Mouse (Mus musculus) embryonic facial prominence, embryonic 11.5 days (tissue): Measurements from ENCODE around the gene Alg6. TPM values are rescaled to one million over a fixed set of nuclear protein-coding genes. Genes with fewer than 3 reads are reported as not detected.
A peak's percentile ranks its signal among the peaks of the same experiment; 100 is the strongest.

Experiments used
- ATAC-seq: fragments of 200-750 bp; cut with Nextera tagmentation; replicated peaks from 2 replicates; pipeline ENCODE4 v1.8.0; 2017; ENCODE audit warnings: low read depth; ENCODE audit not compliant: insufficient number of reproducible peaks, low FRiP score, low TSS enrichment
- DNase-seq: peaks from one replicate; pipeline ENCODE4 v3.0.0-alpha.2; 2015; ENCODE audit warnings: low spot score
- H3K27ac ChIP-seq: fragments of 300-500 bp; sonication (generic); replicated peaks from 2 replicates; pipeline ENCODE4 v1.5.1; 2014; ENCODE audit warnings: mild to moderate bottlenecking, low read depth, low read length, control low read depth
- H3K27me3 ChIP-seq: fragments of 300-500 bp; sonication (generic); 2 replicates; pipeline ENCODE4 v1.6.1; 2014; ENCODE audit warnings: mild to moderate bottlenecking, low read length, moderate library complexity, mixed read lengths; ENCODE audit not compliant: control insufficient read depth, insufficient read depth
- H3K36me3 ChIP-seq: fragments of 300-500 bp; sonication (generic); replicated peaks from 2 replicates; pipeline ENCODE4 v1.6.1; 2014; ENCODE audit warnings: low read depth, mild to moderate bottlenecking, low read length, moderate library complexity, mixed read lengths; ENCODE audit not compliant: control insufficient read depth, insufficient read depth
- H3K4me1 ChIP-seq: fragments of 300-500 bp; sonication (generic); 2 replicates; pipeline ENCODE4 v1.6.1; 2014; ENCODE audit warnings: low read length, mixed read lengths; ENCODE audit not compliant: control insufficient read depth, insufficient read depth
- H3K4me2 ChIP-seq: fragments of 300-500 bp; sonication (generic); 2 replicates; pipeline ENCODE4 v1.6.1; 2014; ENCODE audit warnings: low read depth, mild to moderate bottlenecking, control low read depth, low read length, moderate library complexity
- H3K4me3 ChIP-seq: fragments of 300-500 bp; sonication (generic); 2 replicates; pipeline ENCODE4 v1.5.1; 2014; ENCODE audit warnings: low read depth, low read length, control low read depth
- H3K9ac ChIP-seq: fragments of 300-500 bp; sonication (generic); replicated peaks from 2 replicates; pipeline ENCODE4 v1.6.1; 2014; ENCODE audit warnings: mild to moderate bottlenecking, control low read depth, low read length
- H3K9me3 ChIP-seq: fragments of 300-500 bp; sonication (generic); replicated peaks from 2 replicates; pipeline ENCODE4 v1.6.1; 2016; ENCODE audit warnings: mild to moderate bottlenecking, low read length, inconsistent platforms, mixed read lengths; ENCODE audit not compliant: control insufficient read depth
- WGBS: fragments of 180-500 bp; shearing (Covaris S2); extraction: QIAGEN DNeasy Blood & Tissue Kit; methylation state at CpG from one replicate; pipeline ENCODE4 v1.1.7; 2014; 5-methylcytosine and 5-hydroxymethylcytosine counted together
- polyA plus RNA-seq: library from polyadenylated mRNA; unstranded; fragments of >200 nt; fragmentation: Nextera tagmentation; extraction: Ambion mirVana; gene quantifications from 2 replicates; pipeline ENCODE4 v1.2.1, GENCODE M21; 2014

Gene Alg6
- polyA plus RNA-seq, 1 experiment from 2014 or later, result 20.4 TPM

GRCm38 (mm10) chr4:99715783-99716416 is 436 bp downstream of the Alg6 start:
- Histone ChIP-seq H3K27ac (peak overlapping the region; percentile 39; the same call in 1 of the 2 replicates), H3K27me3 (no peaks in the 10 kb centered on the region), H3K4me2 (peak overlapping the region; percentile 62), H3K9ac (peak overlapping the region; percentile 83), H3K36me3 (peaks cover 4% of the 10 kb centered on the region; the same call in 1 of the 2 replicates), H3K4me1 (no peaks in the 10 kb centered on the region), H3K4me3 (peak overlapping the region; percentile 63), H3K9me3 (no peaks in the 10 kb centered on the region)
- 25% methylated on average over 25 of the region's 25 CpGs for WGBS
- ATAC-seq, result peak; percentile 68
- DNase-seq, result no peak

GRCm38 (mm10) chr4:99717905-99718304 is 2.4 kb downstream of the Alg6 start:
- DNase-seq (no peak), ATAC-seq (no peak)
- no peaks in the 10 kb centered on the region for H3K27me3 ChIP-seq
- H3K4me1 ChIP-seq, result no peaks in the 10 kb centered on the region
- peaks cover 4% of the 10 kb centered on the region; the same call in 1 of the 2 replicates for H3K36me3 ChIP-seq
- H3K9ac ChIP-seq, result no peak overlapping the region
- WGBS, result 68% methylated on average over 4 of the region's 4 CpGs
- H3K27ac ChIP-seq, result no peak overlapping the region
- no peaks in the 10 kb centered on the region for H3K9me3 ChIP-seq
- H3K4me3 ChIP-seq, result no peak overlapping the region
- H3K4me2 ChIP-seq, result no peak overlapping the region

GRCm38 (mm10) chr4:99724331-99724730 is 8.9 kb downstream of the Alg6 start:
- no peaks in the 10 kb centered on the region for H3K9me3 ChIP-seq
- no peak overlapping the region for H3K27ac ChIP-seq
- 90% methylated on average over 4 of the region's 4 CpGs for WGBS
- no peak overlapping the region for H3K9ac ChIP-seq
- no peak for ATAC-seq
- no peak for DNase-seq
- no peak overlapping the region for H3K4me2 ChIP-seq
- no peaks in the 10 kb centered on the region for H3K27me3 ChIP-seq
- no peaks in the 10 kb centered on the region for H3K4me1 ChIP-seq
- peaks cover 4% of the 10 kb centered on the region; the same call in 1 of the 2 replicates for H3K36me3 ChIP-seq
- no peak overlapping the region for H3K4me3 ChIP-seq

- H3K4me1 ChIP-seq, result no peaks in the 10 kb centered on the region
- 92% methylated on average over 8 of the region's 8 CpGs for WGBS
- no peak overlapping the region for H3K4me2 ChIP-seq
- H3K4me3 ChIP-seq, result no peak overlapping the region
- H3K36me3 ChIP-seq, result no peaks in the 10 kb centered on the region; the same call in 1 of the 2 replicates
- no peak for DNase-seq
- H3K27me3 ChIP-seq, result no peaks in the 10 kb centered on the region
- H3K9ac ChIP-seq, result no peak overlapping the region
- no peaks in the 10 kb centered on the region for H3K9me3 ChIP-seq
- ATAC-seq, result no peak
- no peak overlapping the region for H3K27ac ChIP-seq
These were observed 10.5 kb downstream of the Alg6 start for GRCm38 (mm10) chr4:99725914-99726451.

- Histone ChIP-seq H3K36me3 (no peaks in the 10 kb centered on the region), H3K4me2 (no peak overlapping the region), H3K27ac (no peak overlapping the region), H3K9ac (no peak overlapping the region), H3K4me1 (no peaks in the 10 kb centered on the region), H3K9me3 (no peaks in the 10 kb centered on the region), H3K27me3 (no peaks in the 10 kb centered on the region), H3K4me3 (no peak overlapping the region)
- WGBS, result 42% methylated on average over 7 of the region's 7 CpGs
- DNase-seq (peak; percentile 42), ATAC-seq (no peak)
These were observed 24.4 kb downstream of the Alg6 start for GRCm38 (mm10) chr4:99739836-99740235.

GRCm38 (mm10) chr4:99752426-99752825 is 37.0 kb downstream of the Alg6 start:
- Histone ChIP-seq H3K27me3 (no peaks in the 10 kb centered on the region), H3K27ac (no peak overlapping the region), H3K9ac (no peak overlapping the region), H3K4me3 (no peak overlapping the region), H3K36me3 (no peaks in the 10 kb centered on the region), H3K9me3 (no peaks in the 10 kb centered on the region), H3K4me2 (no peak overlapping the region), H3K4me1 (no peaks in the 10 kb centered on the region)
- ATAC-seq (no peak), DNase-seq (no peak)
- WGBS, result 88% methylated on average over 5 of the region's 5 CpGs

- Histone ChIP-seq H3K4me1 (no peaks in the 10 kb centered on the region), H3K27ac (no peak overlapping the region), H3K9me3 (no peaks in the 10 kb centered on the region), H3K27me3 (no peaks in the 10 kb centered on the region), H3K4me2 (no peak overlapping the region), H3K36me3 (no peaks in the 10 kb centered on the region), H3K9ac (no peak overlapping the region), H3K4me3 (no peak overlapping the region)
- DNase-seq (no peak), ATAC-seq (no peak)
- WGBS, result 79% methylated on average over 5 of the region's 5 CpGs
These were observed 50.8 kb downstream of the Alg6 start for GRCm38 (mm10) chr4:99766303-99766702.

- DNase-seq (peak; percentile 41), ATAC-seq (no peak)
- Histone ChIP-seq H3K4me2 (no peak overlapping the region), H3K4me1 (no peaks in the 10 kb centered on the region), H3K36me3 (no peaks in the 10 kb centered on the region), H3K9me3 (no peaks in the 10 kb centered on the region), H3K9ac (no peak overlapping the region), H3K4me3 (no peak overlapping the region), H3K27ac (no peak overlapping the region), H3K27me3 (no peaks in the 10 kb centered on the region)
- 39% methylated on average over 1 of the region's 1 CpGs for WGBS
These were observed 51.3 kb downstream of the Alg6 start for GRCm38 (mm10) chr4:99766753-99767152.
